Mouse (Mus musculus): ENCODE measurements around the gene Brd4. TPM values are rescaled to one million over a fixed set of nuclear protein-coding genes. Genes with fewer than 3 reads are reported as not detected.

The Brd4 gene
- polyA plus RNA-seq, 1 experiment from 2014 or later, result 55.5 TPM

GRCm38 (mm10) chr17:32248192-32248591 is 36.3 kb downstream of the Brd4 start:
- H3K27me3 ChIP-seq (ENCODE audit: insufficient read depth, low read length), result no peaks in the 10 kb centered on the region
- ATAC-seq (replicated peaks; ENCODE audit: low FRiP score, low read depth) (no peak), DNase-seq (ENCODE audit: low spot score) (no peak)
- no peak overlapping the region for H3K27ac ChIP-seq
- no peak overlapping the region for H3K4me3 ChIP-seq (replicated peaks; ENCODE audit: low read depth, low read length)
- H3K4me1 ChIP-seq (replicated peaks; ENCODE audit: insufficient read depth, low read length), result no peaks in the 10 kb centered on the region
- no peak overlapping the region for H3K9ac ChIP-seq (ENCODE audit: low read depth, low read length)
- no peak for TF ChIP-seq CTCF (IDR thresholded peaks at IDR 0.05; ENCODE audit: low read depth)
- H3K4me2 ChIP-seq (ENCODE audit: low read length), result no peak overlapping the region
- no peaks in the 10 kb centered on the region for H3K36me3 ChIP-seq (ENCODE audit: insufficient read depth, low read length)
- WGBS, result 100% methylated on average over 1 of the region's 1 CpGs
- H3K9me3 ChIP-seq (replicated peaks; ENCODE audit: low read length), result no peaks in the 10 kb centered on the region

GRCm38 (mm10) chr17:32247616-32248015 is 36.9 kb downstream of the Brd4 start:
- H3K9ac ChIP-seq (ENCODE audit: low read depth, low read length), result no peak overlapping the region
- TF ChIP-seq CTCF (IDR thresholded peaks at IDR 0.05; ENCODE audit: low read depth), result no peak
- DNase-seq (ENCODE audit: low spot score) (no peak), ATAC-seq (replicated peaks; ENCODE audit: low FRiP score, low read depth) (no peak)
- H3K27me3 ChIP-seq (ENCODE audit: insufficient read depth, low read length), result no peaks in the 10 kb centered on the region
- no peak overlapping the region for H3K4me3 ChIP-seq (replicated peaks; ENCODE audit: low read depth, low read length)
- no peak overlapping the region for H3K27ac ChIP-seq
- no peaks in the 10 kb centered on the region for H3K4me1 ChIP-seq (replicated peaks; ENCODE audit: insufficient read depth, low read length)
- WGBS, result 100% methylated on average over 1 of the region's 1 CpGs
- H3K9me3 ChIP-seq (replicated peaks; ENCODE audit: low read length), result no peaks in the 10 kb centered on the region
- H3K36me3 ChIP-seq (ENCODE audit: insufficient read depth, low read length), result no peaks in the 10 kb centered on the region
- H3K4me2 ChIP-seq (ENCODE audit: low read length), result no peak overlapping the region

- Histone ChIP-seq H3K27me3 (ENCODE audit: insufficient read depth, low read length) (no peaks in the 10 kb centered on the region), H3K27ac (no peak overlapping the region), H3K4me3 (replicated peaks; ENCODE audit: low read depth, low read length) (no peak overlapping the region), H3K4me1 (replicated peaks; ENCODE audit: insufficient read depth, low read length) (no peaks in the 10 kb centered on the region), H3K4me2 (ENCODE audit: low read length) (no peak overlapping the region), H3K9me3 (replicated peaks; ENCODE audit: low read length) (no peaks in the 10 kb centered on the region), H3K36me3 (ENCODE audit: insufficient read depth, low read length) (no peaks in the 10 kb centered on the region), H3K9ac (ENCODE audit: low read depth, low read length) (no peak overlapping the region)
- no peak for ATAC-seq (replicated peaks; ENCODE audit: low FRiP score, low read depth)
- no peak for TF ChIP-seq CTCF (IDR thresholded peaks at IDR 0.05; ENCODE audit: low read depth)
- 51% methylated on average over 5 of the region's 5 CpGs for WGBS
- DNase-seq (ENCODE audit: low spot score), result no peak
These were observed 38.4 kb downstream of the Brd4 start for GRCm38 (mm10) chr17:32246117-32246516.

GRCm38 (mm10) chr17:32240881-32241531 is 43.5 kb downstream of the Brd4 start:
- DNase-seq (ENCODE audit: low spot score), result no peak
- 95% methylated on average over 2 of the region's 2 CpGs for WGBS
- Histone ChIP-seq H3K9ac (ENCODE audit: low read depth, low read length) (no peak overlapping the region), H3K27ac (no peak overlapping the region), H3K4me1 (replicated peaks; ENCODE audit: insufficient read depth, low read length) (no peaks in the 10 kb centered on the region), H3K36me3 (ENCODE audit: insufficient read depth, low read length) (no peaks in the 10 kb centered on the region), H3K4me2 (ENCODE audit: low read length) (no peak overlapping the region), H3K27me3 (ENCODE audit: insufficient read depth, low read length) (no peaks in the 10 kb centered on the region), H3K9me3 (replicated peaks; ENCODE audit: low read length) (no peaks in the 10 kb centered on the region), H3K4me3 (replicated peaks; ENCODE audit: low read depth, low read length) (no peak overlapping the region)
- no peak for ATAC-seq (replicated peaks; ENCODE audit: low FRiP score, low read depth)
- no peak for TF ChIP-seq CTCF (IDR thresholded peaks at IDR 0.05; ENCODE audit: low read depth)

- ATAC-seq (replicated peaks; ENCODE audit: low FRiP score, low read depth), result no peak
- H3K4me1 ChIP-seq (replicated peaks; ENCODE audit: insufficient read depth, low read length), result no peaks in the 10 kb centered on the region
- H3K27me3 ChIP-seq (ENCODE audit: insufficient read depth, low read length), result no peaks in the 10 kb centered on the region
- DNase-seq (ENCODE audit: low spot score), result no peak
- no peak for TF ChIP-seq CTCF (IDR thresholded peaks at IDR 0.05; ENCODE audit: low read depth)
- H3K27ac ChIP-seq, result no peak overlapping the region
- H3K4me2 ChIP-seq (ENCODE audit: low read length), result no peak overlapping the region
- 94% methylated on average over 1 of the region's 1 CpGs for WGBS
- H3K9ac ChIP-seq (ENCODE audit: low read depth, low read length), result no peak overlapping the region
- H3K9me3 ChIP-seq (replicated peaks; ENCODE audit: low read length), result no peaks in the 10 kb centered on the region
- no peak overlapping the region for H3K4me3 ChIP-seq (replicated peaks; ENCODE audit: low read depth, low read length)
- no peaks in the 10 kb centered on the region for H3K36me3 ChIP-seq (ENCODE audit: insufficient read depth, low read length)
These were observed 45.9 kb downstream of the Brd4 start for GRCm38 (mm10) chr17:32238589-32238988.

GRCm38 (mm10) chr17:32235534-32236191 is 48.9 kb downstream of the Brd4 start:
- ATAC-seq (replicated peaks; ENCODE audit: low FRiP score, low read depth), result no peak
- TF ChIP-seq CTCF (IDR thresholded peaks at IDR 0.05; ENCODE audit: low read depth), result no peak

More at GRCm38 (mm10) chr17:32235534-32236191, 48.9 kb downstream of the Brd4 start:
- no peak overlapping the region for H3K4me3 ChIP-seq (replicated peaks; ENCODE audit: low read depth, low read length)
- H3K9me3 ChIP-seq (replicated peaks; ENCODE audit: low read length), result no peaks in the 10 kb centered on the region
- no peaks in the 10 kb centered on the region for H3K36me3 ChIP-seq (ENCODE audit: insufficient read depth, low read length)
- H3K27me3 ChIP-seq (ENCODE audit: insufficient read depth, low read length), result no peaks in the 10 kb centered on the region
- no peak overlapping the region; the same call in 1 of the 2 replicates for H3K27ac ChIP-seq
- WGBS, result 60% methylated on average over 5 of the region's 5 CpGs
- no peaks in the 10 kb centered on the region for H3K4me1 ChIP-seq (replicated peaks; ENCODE audit: insufficient read depth, low read length)
- 0 out of 2 replicates have a peak overlapping the region, but pooled peaks have one; percentile 40 for H3K9ac ChIP-seq (ENCODE audit: low read depth, low read length)
- no peak overlapping the region for H3K4me2 ChIP-seq (ENCODE audit: low read length)
- peak; percentile 24 for DNase-seq (ENCODE audit: low spot score)
